ENCODE assay signal across 28 mouse cellular contexts in genomic region chr12:36791430-36791829, GRCm38 (mm10).
A peak's percentile ranks its signal among the peaks of the same experiment; 100 is the strongest.
DNase-seq lines count a peak whose midpoint lies in the region; ATAC-seq lines count a peak whose summit lies in the region.
"Had no signal": no experiment of that assay in that cellular context is flagged by ENCODE, and none has a peak within 500 bp of the region (broad histone marks: within the 10 kb centered on the region; RNA-seq: fewer than 3 reads in every experiment).

No protein-coding gene starts in this region.

- H3K36me3 ChIP-seq in limb, embryonic 11.5 days (ENCODE audit: control insufficient read depth, insufficient read depth, low read length) = no peaks in the 10 kb centered on the region
- H3K36me3 ChIP-seq in limb, embryonic 13.5 days = no peaks in the 10 kb centered on the region
- no peaks in the 10 kb centered on the region for H3K36me3 ChIP-seq in midbrain, embryonic 15.5 days (replicated peaks)
- H3K36me3 ChIP-seq: embryonic facial prominence, embryonic 13.5 days; embryonic facial prominence, embryonic 15.5 days; forebrain, embryonic 10.5 days; forebrain, embryonic 12.5 days; G1E had no signal

- 20% methylated on average over 3 of the region's 3 CpGs for WGBS in limb, embryonic 11.5 days
- WGBS in limb, embryonic 13.5 days = 21% methylated on average over 3 of the region's 3 CpGs
- 93% methylated on average over 3 of the region's 3 CpGs for WGBS in midbrain, embryonic 15.5 days

- DNase-seq in embryo, embryonic 11 days = peak; percentile 17
- no peak for DNase-seq in embryo, embryonic 10.5 days (ENCODE audit: low spot score)
- DNase-seq in forelimb bud, embryonic 11.5 days (ENCODE audit: low read depth, low spot score) = peak; percentile 80
- DNase-seq in limb, embryonic 11.5 days (ENCODE audit: low spot score) = peak; percentile 53
- DNase-seq in cerebellum, postnatal 10 days = no peak
- no peak for DNase-seq in layer of hippocampus, adult 9-11 months
- DNase-seq: adrenal gland, adult 8-10 months; adrenal gland, postnatal 14 days; adrenal gland, postnatal 36 days; cerebellum, adult 11-12 months; cerebellum, adult 2 months; cerebellum, adult 9-10 months; cerebellum, postnatal 14 days; cerebellum, postnatal 36 days had no signal

- no peaks in the 10 kb centered on the region for H3K27me3 ChIP-seq in limb, embryonic 11.5 days (ENCODE audit: control insufficient read depth, insufficient read depth, low read length)
- H3K27me3 ChIP-seq in limb, embryonic 13.5 days = no peaks in the 10 kb centered on the region
- H3K27me3 ChIP-seq in midbrain, embryonic 15.5 days (replicated peaks) = no peaks in the 10 kb centered on the region
- H3K27me3 ChIP-seq: CH12.LX; embryonic facial prominence, embryonic 13.5 days; embryonic facial prominence, embryonic 15.5 days had no signal

- no peak overlapping the region for H3K4me3 ChIP-seq in limb, embryonic 11.5 days (ENCODE audit: low read depth, low read length)
- no peak overlapping the region for H3K4me3 ChIP-seq in limb, embryonic 13.5 days
- no peak overlapping the region for H3K4me3 ChIP-seq in midbrain, embryonic 15.5 days
- H3K4me3 ChIP-seq: embryonic facial prominence, embryonic 13.5 days; embryonic facial prominence, embryonic 15.5 days; erythroblast, embryonic 14.5 days; forebrain, embryonic 10.5 days; forebrain, embryonic 12.5 days had no signal

- H3K9me3 ChIP-seq in limb, embryonic 11.5 days (ENCODE audit: control insufficient read depth, low read length) = no peaks in the 10 kb centered on the region
- H3K9me3 ChIP-seq in limb, embryonic 13.5 days = no peaks in the 10 kb centered on the region
- no peaks in the 10 kb centered on the region for H3K9me3 ChIP-seq in midbrain, embryonic 15.5 days
- H3K9me3 ChIP-seq: embryonic facial prominence, embryonic 13.5 days; embryonic facial prominence, embryonic 15.5 days; forebrain, embryonic 10.5 days; forebrain, embryonic 12.5 days; G1E had no signal

- ATAC-seq in limb, embryonic 11.5 days (ENCODE audit: insufficient number of reproducible peaks, low FRiP score, low TSS enrichment, low read depth) = peak; percentile 58
- peak; percentile 14 for ATAC-seq in limb, embryonic 13.5 days (ENCODE audit: low FRiP score, low read depth)
- ATAC-seq in midbrain, embryonic 15.5 days (replicated peaks) = no peak
- ATAC-seq: activated CD4-positive, CD25-positive, alpha-beta regulatory T cell, adult 4 months; CD4-positive, CD25-positive, alpha-beta regulatory T cell, adult 4 months; forebrain, embryonic 14.5 days; forebrain, embryonic 16.5 days; Patski had no signal

- H3K4me2 ChIP-seq in limb, embryonic 11.5 days (ENCODE audit: low read depth, severe bottlenecking) = no peak overlapping the region
- H3K4me2 ChIP-seq in limb, embryonic 13.5 days (replicated peaks) = peak overlapping the region; percentile 16; the same call in 1 of the 2 replicates
- no peak overlapping the region for H3K4me2 ChIP-seq in midbrain, embryonic 15.5 days
- H3K4me2 ChIP-seq: embryonic facial prominence, embryonic 13.5 days; embryonic facial prominence, embryonic 15.5 days; forebrain, embryonic 12.5 days had no signal

- peaks cover 11% of the 10 kb centered on the region; the same call in 1 of the 2 replicates for H3K4me1 ChIP-seq in limb, embryonic 11.5 days (ENCODE audit: control insufficient read depth, insufficient read depth, low read length)
- peaks cover 39% of the 10 kb centered on the region for H3K4me1 ChIP-seq in limb, embryonic 13.5 days
- no peaks in the 10 kb centered on the region for H3K4me1 ChIP-seq in midbrain, embryonic 15.5 days
- H3K4me1 ChIP-seq: embryonic facial prominence, embryonic 15.5 days; forebrain, embryonic 12.5 days had no signal

- H3K27ac ChIP-seq in limb, embryonic 11.5 days (replicated peaks; ENCODE audit: low read depth, low read length) = peak overlapping the region; percentile 62; the same call in 1 of the 2 replicates
- no peak overlapping the region for H3K27ac ChIP-seq in limb, embryonic 13.5 days
- H3K27ac ChIP-seq in midbrain, embryonic 15.5 days = no peak overlapping the region
- H3K27ac ChIP-seq: embryonic facial prominence, embryonic 13.5 days; embryonic facial prominence, embryonic 15.5 days; forebrain, embryonic 10.5 days; forebrain, embryonic 12.5 days had no signal

- H3K9ac ChIP-seq in limb, embryonic 11.5 days (ENCODE audit: low read length) = no peak overlapping the region
- no peak overlapping the region for H3K9ac ChIP-seq in limb, embryonic 13.5 days
- no peak overlapping the region for H3K9ac ChIP-seq in midbrain, embryonic 15.5 days
- H3K9ac ChIP-seq: embryonic facial prominence, embryonic 13.5 days; embryonic facial prominence, embryonic 15.5 days; forebrain, embryonic 12.5 days had no signal

Comparison
In these comparisons a context has a peak if more than half of its experiments do, and no peak if none do; other contexts are left out.
1. DNase-seq: peak in embryo, embryonic 11 days (single experiment), forelimb bud, embryonic 11.5 days (single experiment) and limb, embryonic 11.5 days (single experiment); none in embryo, embryonic 10.5 days (single experiment), cerebellum, postnatal 10 days (0 of 2) and layer of hippocampus, adult 9-11 months (single experiment).